In genomic region chr17:34307216-34307615, GRCm38 (mm10) we compare ENCODE assay signal across 22 mouse cellular contexts. TPM values are rescaled to one million over a fixed set of nuclear protein-coding genes. Genes with fewer than 3 reads are reported as not detected.
"Had no signal": no experiment of that assay in that cellular context is flagged by ENCODE, and none has a peak within 500 bp of the region (broad histone marks: within the 10 kb centered on the region; RNA-seq: fewer than 3 reads in every experiment).

No protein-coding gene starts in this region.

- H3K4me2 ChIP-seq: lung, embryonic 15.5 days; midbrain, embryonic 11.5 days; midbrain, embryonic 13.5 days; midbrain, embryonic 15.5 days; neural tube, embryonic 12.5 days; stomach, embryonic 15.5 days had no signal

- H3K4me3 ChIP-seq: lung, embryonic 15.5 days; midbrain, embryonic 13.5 days; midbrain, embryonic 15.5 days; neural tube, embryonic 12.5 days; stomach, embryonic 15.5 days had no signal

- H3K9ac ChIP-seq: liver, postnatal 0 days; lung, embryonic 15.5 days; midbrain, embryonic 13.5 days; midbrain, embryonic 15.5 days; neural tube, embryonic 12.5 days; stomach, embryonic 15.5 days had no signal

- H3K4me1 ChIP-seq: stomach, embryonic 15.5 days had no signal

- H3K27ac ChIP-seq: lung, embryonic 15.5 days; macrophage; midbrain, embryonic 13.5 days; midbrain, embryonic 15.5 days; neural tube, embryonic 12.5 days; stomach, embryonic 15.5 days; stomach, postnatal 0 days had no signal

- H3K27me3 ChIP-seq: megakaryocyte, embryonic 14.5 days; stomach, embryonic 15.5 days had no signal

- H3K36me3 ChIP-seq: lung, embryonic 15.5 days; midbrain, embryonic 13.5 days; midbrain, embryonic 15.5 days; neural tube, embryonic 12.5 days; stomach, embryonic 15.5 days had no signal

- DNase-seq: liver, postnatal 0 days; lung, adult 2 months; lung, postnatal 14 days; lung, postnatal 36 days; right cerebral cortex, postnatal 14 days; thymus, adult 2 months; thymus, postnatal 25 days; thymus, postnatal 4 days had no signal

- ATAC-seq: liver, postnatal 0 days; lung, postnatal 0 days; midbrain, embryonic 13.5 days; midbrain, embryonic 15.5 days had no signal

- H3K9me3 ChIP-seq: lung, embryonic 15.5 days; midbrain, embryonic 13.5 days; midbrain, embryonic 15.5 days; neural tube, embryonic 12.5 days; stomach, embryonic 15.5 days had no signal

RNA-seq across cellular contexts. Expression of gene H2-Eb2, which starts 18.2 kb away (rescaled TPM):
- polyA plus RNA-seq: liver, postnatal 0 days; lung, postnatal 0 days; midbrain, embryonic 11.5 days; midbrain, embryonic 13.5 days; neural tube, embryonic 12.5 days; stomach, embryonic 15.5 days; stomach, postnatal 0 days; testis, adult 2 months had no signal

RNA-seq across cellular contexts. Expression of gene H2-Aa, which starts 19.6 kb away (rescaled TPM):
- polyA plus RNA-seq: midbrain, embryonic 11.5 days had no signal

RNA-seq across cellular contexts. Expression of gene Btnl2, which starts 47.4 kb away (rescaled TPM):
- total RNA-seq: megakaryocyte progenitor cell, adult 5-6 weeks; midbrain, postnatal 0 days had no signal
- polyA plus RNA-seq: liver, postnatal 0 days; lung, postnatal 0 days; midbrain, embryonic 13.5 days; midbrain, embryonic 15.5 days; midbrain, postnatal 0 days; neural tube, embryonic 12.5 days; neural tube, embryonic 14.5 days had no signal
